10 mouse cellular contexts compared by ENCODE assay signal in genomic region chr9:120830526-120830925, GRCm38 (mm10).
A peak's percentile ranks its signal among the peaks of the same experiment; 100 is the strongest.
DNase-seq lines count a peak whose midpoint lies in the region; ATAC-seq and TF ChIP-seq lines count a peak whose summit lies in the region.
"Had no signal": no experiment of that assay in that cellular context is flagged by ENCODE, and none has a peak within 500 bp of the region (broad histone marks: within the 10 kb centered on the region; RNA-seq: fewer than 3 reads in every experiment).

No protein-coding gene starts in this region.

- H3K4me1 ChIP-seq in kidney, adult 2 months (ENCODE audit: control insufficient read depth, insufficient read depth, low read length): peaks cover 5% of the 10 kb centered on the region; the same call in 1 of the 2 replicates
- H3K4me1 ChIP-seq in kidney, embryonic 16.5 days (ENCODE audit: insufficient read depth, low read length): peaks cover 15% of the 10 kb centered on the region
- peaks cover 12% of the 10 kb centered on the region; the same call in 1 of the 2 replicates for H3K4me1 ChIP-seq in intestine, embryonic 15.5 days (replicated peaks)
- H3K4me1 ChIP-seq in forebrain, embryonic 10.5 days: no peaks in the 10 kb centered on the region
- H3K4me1 ChIP-seq: heart, embryonic 13.5 days had no signal

- no peaks in the 10 kb centered on the region for H3K36me3 ChIP-seq in kidney, adult 2 months (ENCODE audit: control insufficient read depth, insufficient read depth, low read length)
- H3K36me3 ChIP-seq in kidney, embryonic 16.5 days (ENCODE audit: insufficient read depth, low read length): no peaks in the 10 kb centered on the region
- H3K36me3 ChIP-seq in intestine, embryonic 15.5 days: no peaks in the 10 kb centered on the region
- no peaks in the 10 kb centered on the region for H3K36me3 ChIP-seq in forebrain, embryonic 10.5 days (replicated peaks)
- H3K36me3 ChIP-seq: heart, embryonic 13.5 days had no signal

- DNase-seq in kidney, adult 2 months: peak; percentile 78
- no peak for DNase-seq in Patski (ENCODE audit: low read depth, low spot score)
- peak; percentile 95 for DNase-seq in cerebellum, adult 9-11 months
- peak; percentile 17 for DNase-seq in yolk sac, embryonic 10.5 days (ENCODE audit: low spot score)
- no peak for DNase-seq in forebrain, embryonic 10.5 days (ENCODE audit: extremely low spot score, low spot score)

- H3K9ac ChIP-seq in kidney, embryonic 16.5 days (replicated peaks; ENCODE audit: low read length): no peak overlapping the region
- no peak overlapping the region for H3K9ac ChIP-seq in intestine, embryonic 15.5 days
- H3K9ac ChIP-seq: heart, embryonic 13.5 days; liver, embryonic 14.5 days had no signal

- H3K4me2 ChIP-seq in kidney, embryonic 16.5 days (replicated peaks; ENCODE audit: low read depth, low read length): no peak overlapping the region
- H3K4me2 ChIP-seq in intestine, embryonic 15.5 days (replicated peaks): no peak overlapping the region
- H3K4me2 ChIP-seq: heart, embryonic 13.5 days had no signal

- ATAC-seq in kidney, embryonic 16.5 days (ENCODE audit: low FRiP score, low TSS enrichment): no peak
- peak; percentile 55 for ATAC-seq in Patski
- ATAC-seq in intestine, embryonic 15.5 days: peak; percentile 71
- ATAC-seq in megakaryocyte progenitor cell, adult 5-6 weeks (replicated peaks; ENCODE audit: poor library complexity): no peak

- TF ChIP-seq POLR2A in kidney, adult 2 months (IDR thresholded peaks at IDR 0.05; ENCODE audit: low read depth, low read length): no peak

- no peak overlapping the region for H3K4me3 ChIP-seq in kidney, adult 2 months (ENCODE audit: insufficient read depth, low read depth, low read length)
- no peak overlapping the region for H3K4me3 ChIP-seq in kidney, embryonic 16.5 days (ENCODE audit: low read length)
- H3K4me3 ChIP-seq in intestine, embryonic 15.5 days (replicated peaks): no peak overlapping the region
- H3K4me3 ChIP-seq in forebrain, embryonic 10.5 days: no peak overlapping the region
- H3K4me3 ChIP-seq: heart, embryonic 13.5 days had no signal

- H3K9me3 ChIP-seq in kidney, embryonic 16.5 days (ENCODE audit: low read length): no peaks in the 10 kb centered on the region
- H3K9me3 ChIP-seq in intestine, embryonic 15.5 days: no peaks in the 10 kb centered on the region
- H3K9me3 ChIP-seq in forebrain, embryonic 10.5 days: no peaks in the 10 kb centered on the region
- H3K9me3 ChIP-seq: heart, embryonic 13.5 days had no signal

- TF ChIP-seq CTCF in kidney, adult 2 months (conservative IDR thresholded peaks at IDR 0.05; ENCODE audit: insufficient read depth, insufficient read length, low read depth, low read length): no peak
- TF ChIP-seq CTCF in Patski (IDR thresholded peaks at IDR 0.05): no peak

- H3K27me3 ChIP-seq in kidney, adult 2 months (replicated peaks; ENCODE audit: control insufficient read depth, insufficient read depth, low read length): no peaks in the 10 kb centered on the region
- H3K27me3 ChIP-seq in kidney, embryonic 16.5 days (ENCODE audit: insufficient read depth, low read length): no peaks in the 10 kb centered on the region
- no peaks in the 10 kb centered on the region for H3K27me3 ChIP-seq in Patski
- H3K27me3 ChIP-seq in intestine, embryonic 15.5 days (replicated peaks): no peaks in the 10 kb centered on the region
- no peaks in the 10 kb centered on the region for H3K27me3 ChIP-seq in forebrain, embryonic 10.5 days (ENCODE audit: poor library complexity, severe bottlenecking)
- H3K27me3 ChIP-seq: heart, embryonic 13.5 days had no signal

- CTCF ChIA-PET in Patski (lab: Charles Lee): no interaction called here

- POLR2A ChIA-PET in Patski (lab: Charles Lee): no interaction called here

- WGBS in kidney, adult 2 months: 45% methylated on average over 5 of the region's 5 CpGs
- WGBS in kidney, embryonic 16.5 days: 63% methylated on average over 5 of the region's 5 CpGs
- WGBS in intestine, embryonic 15.5 days: 35% methylated on average over 5 of the region's 5 CpGs
- 82% methylated on average over 5 of the region's 5 CpGs for WGBS in forebrain, embryonic 10.5 days

- H3K27ac ChIP-seq in kidney, adult 2 months (ENCODE audit: insufficient read depth, low read depth, low read length): no peak overlapping the region
- H3K27ac ChIP-seq in kidney, embryonic 16.5 days (ENCODE audit: low read length): no peak overlapping the region
- H3K27ac ChIP-seq in intestine, embryonic 15.5 days: no peak overlapping the region
- no peak overlapping the region for H3K27ac ChIP-seq in forebrain, embryonic 10.5 days
- H3K27ac ChIP-seq: heart, embryonic 13.5 days; liver, embryonic 14.5 days had no signal

- in situ Hi-C loops in Patski (cut with MboI; ENCODE audit: low pct_unique_long_range_greater_than_20kb): no loop called here

Comparison
In these comparisons a context has a peak if more than half of its experiments do, and no peak if none do; other contexts are left out.
1. DNase-seq: peak in kidney, adult 2 months (single experiment), cerebellum, adult 9-11 months (single experiment) and yolk sac, embryonic 10.5 days (single experiment); none in Patski (single experiment) and forebrain, embryonic 10.5 days (single experiment).
2. ATAC-seq: peak in Patski (single experiment) and intestine, embryonic 15.5 days (single experiment); none in kidney, embryonic 16.5 days (single experiment) and megakaryocyte progenitor cell, adult 5-6 weeks (single experiment).